ENCODE assay signal across 43 mouse cellular contexts in genomic region chr8:12613201-12613600, GRCm38 (mm10). TPM values are rescaled to one million over a fixed set of nuclear protein-coding genes. Genes with fewer than 3 reads are reported as not detected.
"Had no signal": no experiment of that assay in that cellular context is flagged by ENCODE, and none has a peak within 500 bp of the region (broad histone marks: within the 10 kb centered on the region; RNA-seq: fewer than 3 reads in every experiment).

No protein-coding gene starts in this region.

- H3K4me1 ChIP-seq: heart, embryonic 10.5 days; heart, embryonic 12.5 days; intestine, embryonic 15.5 days; kidney, embryonic 15.5 days; limb, embryonic 10.5 days; limb, embryonic 12.5 days had no signal

- H3K9ac ChIP-seq: heart, embryonic 12.5 days; hindbrain, embryonic 12.5 days; hindbrain, embryonic 14.5 days; intestine, embryonic 15.5 days; kidney, embryonic 15.5 days; limb, embryonic 12.5 days; liver, embryonic 13.5 days; liver, embryonic 15.5 days had no signal

- H3K4me2 ChIP-seq: heart, embryonic 12.5 days; hindbrain, embryonic 12.5 days; hindbrain, embryonic 14.5 days; intestine, embryonic 15.5 days; kidney, embryonic 15.5 days; limb, embryonic 12.5 days; liver, embryonic 11.5 days; liver, embryonic 13.5 days; liver, embryonic 15.5 days had no signal

- H3K4me3 ChIP-seq: gastrocnemius, adult 2 months; heart, embryonic 10.5 days; heart, embryonic 12.5 days; hindbrain, embryonic 10.5 days; hindbrain, embryonic 12.5 days; intestine, embryonic 15.5 days; kidney, embryonic 15.5 days; limb, embryonic 10.5 days; limb, embryonic 12.5 days; liver, embryonic 13.5 days; liver, embryonic 15.5 days had no signal

- DNase-seq: gastrocnemius, adult 2 months; gastrocnemius, postnatal 10 days; gastrocnemius, postnatal 25 days; heart, adult 18-20 months; heart, postnatal 10 days; heart, postnatal 4 days; kidney, adult 11 months; kidney, adult 2 months; kidney, adult 9 months; kidney, postnatal 14 days; kidney, postnatal 36 days; layer of hippocampus, adult 9-11 months; layer of hippocampus, postnatal 36 days; liver; liver, embryonic 13.5 days had no signal

- H3K27ac ChIP-seq: gastrocnemius, adult 2 months; heart, embryonic 10.5 days; hindbrain, embryonic 10.5 days; hindbrain, embryonic 12.5 days; hindbrain, embryonic 14.5 days; intestine, embryonic 15.5 days; kidney, embryonic 15.5 days; kidney, postnatal 0 days; limb, embryonic 10.5 days; limb, embryonic 12.5 days; liver, embryonic 13.5 days; liver, embryonic 15.5 days had no signal

- ATAC-seq: hindbrain, embryonic 16.5 days; inflammation-experienced regulatory T-cells, adult 6 months; intestine, embryonic 15.5 days had no signal

- H3K9me3 ChIP-seq: heart, embryonic 10.5 days; heart, embryonic 12.5 days; hindbrain, embryonic 10.5 days; hindbrain, embryonic 12.5 days; intestine, embryonic 15.5 days; kidney, embryonic 15.5 days; limb, embryonic 10.5 days; limb, embryonic 12.5 days; liver, embryonic 13.5 days; liver, embryonic 15.5 days had no signal

- H3K27me3 ChIP-seq: heart, embryonic 12.5 days; hindbrain, embryonic 12.5 days; intestine, embryonic 15.5 days; kidney, embryonic 15.5 days; limb, embryonic 12.5 days had no signal

RNA-seq across cellular contexts. Expression of gene Spaca7, which starts 40.4 kb away (rescaled TPM):
- total RNA-seq: gastrocnemius, adult 2 months; gastrocnemius, postnatal 10 days; gastrocnemius, postnatal 25 days; gastrocnemius, postnatal 4 days; granulocyte monocyte progenitor cell, adult 5-6 weeks; heart, adult 18-20 months; heart, adult 8-10 months; heart, postnatal 10 days; heart, postnatal 25 days; heart, postnatal 4 days; layer of hippocampus, adult 18-20 months; layer of hippocampus, adult 8-10 months; layer of hippocampus, postnatal 14 days; layer of hippocampus, postnatal 36 days; left cerebral cortex, adult 18-20 months; left cerebral cortex, postnatal 14 days; left cerebral cortex, postnatal 36 days had no signal
- polyA plus RNA-seq: heart, embryonic 10.5 days; heart, embryonic 12.5 days; heart, embryonic 14.5 days; heart, embryonic 16.5 days; hindbrain, embryonic 10.5 days; hindbrain, embryonic 12.5 days; hindbrain, embryonic 14.5 days; hindbrain, embryonic 16.5 days; inflammation-experienced regulatory T-cells, adult 6 months; intestine, embryonic 15.5 days; large intestine, adult 2 months; limb, embryonic 10.5 days; limb, embryonic 12.5 days; limb, embryonic 14.5 days; liver, embryonic 11.5 days; liver, embryonic 13.5 days; liver, embryonic 15.5 days had no signal
